Mouse (Mus musculus): ENCODE measurements around the gene Rpp14. TPM values are rescaled to one million over a fixed set of nuclear protein-coding genes. Genes with fewer than 3 reads are reported as not detected.

Rpp14 gene
- polyA plus RNA-seq, 1 experiment, result 13.3 TPM

- TF ChIP-seq CTCF (IDR thresholded peaks at IDR 0.05; ENCODE audit: low read depth, low read length) (no peak), POLR2A (IDR thresholded peaks at IDR 0.05; ENCODE audit: borderline replicate concordance, low read depth, low read length) (no peak)
- H3K4me3 ChIP-seq (ENCODE audit: insufficient read depth, low read length), result no peak overlapping the region
- H3K27ac ChIP-seq (ENCODE audit: insufficient read depth, low read depth, low read length), result no peak overlapping the region
- H3K4me1 ChIP-seq (ENCODE audit: control insufficient read depth, insufficient read depth, low read length), result peaks cover 11% of the 10 kb centered on the region
These were observed 44.1 kb downstream of the Rpp14 start for GRCm38 (mm10) chr14:8124046-8124881.

DNA sequence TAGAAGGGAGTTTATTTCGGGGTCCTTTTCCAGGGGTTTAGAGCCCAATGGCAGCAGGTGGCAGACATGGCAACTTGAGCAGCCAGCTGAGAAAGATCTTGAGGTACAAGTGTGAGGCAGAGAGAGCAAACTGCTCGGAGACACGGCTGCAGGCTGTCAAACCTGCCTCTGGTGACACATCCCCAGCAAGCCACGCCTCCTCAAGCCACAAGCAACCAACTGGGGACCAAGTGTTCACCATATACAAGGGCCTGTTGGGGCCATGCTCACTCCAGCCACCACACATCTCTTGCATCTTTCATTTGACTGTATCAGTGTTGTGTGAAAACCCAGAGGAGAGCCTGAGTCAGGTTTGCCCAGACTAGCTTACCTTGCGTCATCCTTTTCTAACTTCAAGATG is 47.8 kb downstream of the Rpp14 start:
- Histone ChIP-seq H3K4me3 (ENCODE audit: insufficient read depth, low read length) (no peak overlapping the region), H3K27ac (ENCODE audit: insufficient read depth, low read depth, low read length) (no peak overlapping the region), H3K4me1 (ENCODE audit: control insufficient read depth, insufficient read depth, low read length) (peaks cover 23% of the 10 kb centered on the region)
- no peak for TF ChIP-seq POLR2A (IDR thresholded peaks at IDR 0.05; ENCODE audit: borderline replicate concordance, low read depth, low read length)
- no peak for TF ChIP-seq CTCF (IDR thresholded peaks at IDR 0.05; ENCODE audit: low read depth, low read length)

GRCm38 (mm10) chr14:8132789-8133188 is 52.6 kb downstream of the Rpp14 start:
- no peak for TF ChIP-seq CTCF (IDR thresholded peaks at IDR 0.05; ENCODE audit: low read depth, low read length)
- no peak for TF ChIP-seq POLR2A (IDR thresholded peaks at IDR 0.05; ENCODE audit: borderline replicate concordance, low read depth, low read length)
- H3K4me1 ChIP-seq (ENCODE audit: control insufficient read depth, insufficient read depth, low read length), result peaks cover 51% of the 10 kb centered on the region
- H3K4me3 ChIP-seq (ENCODE audit: insufficient read depth, low read length), result no peak overlapping the region
- peak overlapping the region; percentile 89 for H3K27ac ChIP-seq (ENCODE audit: insufficient read depth, low read depth, low read length)

DNA sequence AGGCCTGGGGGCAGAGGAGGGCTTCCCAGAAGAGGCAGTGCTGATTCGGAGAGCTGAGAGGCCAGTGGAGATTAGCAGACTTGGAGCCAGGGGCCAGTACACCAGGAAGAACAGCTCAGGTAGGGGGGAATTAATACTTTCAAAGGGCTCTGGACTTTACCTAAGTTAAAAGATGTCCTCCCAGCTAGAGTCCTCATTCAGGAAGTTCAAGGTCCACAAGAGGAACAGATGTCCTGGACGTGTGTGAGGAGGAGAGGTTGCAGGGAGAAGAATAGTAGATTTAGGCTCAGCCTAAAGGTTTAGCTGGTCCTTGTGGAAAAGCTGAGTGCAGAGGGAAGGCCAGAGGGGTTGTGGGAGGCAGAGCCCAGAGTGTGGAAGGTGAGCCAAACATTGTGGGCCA is 54.1 kb downstream of the Rpp14 start:
- Histone ChIP-seq H3K4me1 (ENCODE audit: control insufficient read depth, insufficient read depth, low read length) (peaks cover 42% of the 10 kb centered on the region), H3K4me3 (ENCODE audit: insufficient read depth, low read length) (no peak overlapping the region), H3K27ac (ENCODE audit: insufficient read depth, low read depth, low read length) (peak overlapping the region; percentile 81)
- TF ChIP-seq CTCF (IDR thresholded peaks at IDR 0.05; ENCODE audit: low read depth, low read length) (no peak), POLR2A (IDR thresholded peaks at IDR 0.05; ENCODE audit: borderline replicate concordance, low read depth, low read length) (no peak)

GRCm38 (mm10) chr14:8135130-8135529 is 55.0 kb downstream of the Rpp14 start:
- peaks cover 42% of the 10 kb centered on the region for H3K4me1 ChIP-seq (ENCODE audit: control insufficient read depth, insufficient read depth, low read length)
- peak overlapping the region; percentile 81 for H3K27ac ChIP-seq (ENCODE audit: insufficient read depth, low read depth, low read length)
- H3K4me3 ChIP-seq (ENCODE audit: insufficient read depth, low read length), result no peak overlapping the region
- TF ChIP-seq POLR2A (IDR thresholded peaks at IDR 0.05; ENCODE audit: borderline replicate concordance, low read depth, low read length) (no peak), CTCF (IDR thresholded peaks at IDR 0.05; ENCODE audit: low read depth, low read length) (no peak)

DNA sequence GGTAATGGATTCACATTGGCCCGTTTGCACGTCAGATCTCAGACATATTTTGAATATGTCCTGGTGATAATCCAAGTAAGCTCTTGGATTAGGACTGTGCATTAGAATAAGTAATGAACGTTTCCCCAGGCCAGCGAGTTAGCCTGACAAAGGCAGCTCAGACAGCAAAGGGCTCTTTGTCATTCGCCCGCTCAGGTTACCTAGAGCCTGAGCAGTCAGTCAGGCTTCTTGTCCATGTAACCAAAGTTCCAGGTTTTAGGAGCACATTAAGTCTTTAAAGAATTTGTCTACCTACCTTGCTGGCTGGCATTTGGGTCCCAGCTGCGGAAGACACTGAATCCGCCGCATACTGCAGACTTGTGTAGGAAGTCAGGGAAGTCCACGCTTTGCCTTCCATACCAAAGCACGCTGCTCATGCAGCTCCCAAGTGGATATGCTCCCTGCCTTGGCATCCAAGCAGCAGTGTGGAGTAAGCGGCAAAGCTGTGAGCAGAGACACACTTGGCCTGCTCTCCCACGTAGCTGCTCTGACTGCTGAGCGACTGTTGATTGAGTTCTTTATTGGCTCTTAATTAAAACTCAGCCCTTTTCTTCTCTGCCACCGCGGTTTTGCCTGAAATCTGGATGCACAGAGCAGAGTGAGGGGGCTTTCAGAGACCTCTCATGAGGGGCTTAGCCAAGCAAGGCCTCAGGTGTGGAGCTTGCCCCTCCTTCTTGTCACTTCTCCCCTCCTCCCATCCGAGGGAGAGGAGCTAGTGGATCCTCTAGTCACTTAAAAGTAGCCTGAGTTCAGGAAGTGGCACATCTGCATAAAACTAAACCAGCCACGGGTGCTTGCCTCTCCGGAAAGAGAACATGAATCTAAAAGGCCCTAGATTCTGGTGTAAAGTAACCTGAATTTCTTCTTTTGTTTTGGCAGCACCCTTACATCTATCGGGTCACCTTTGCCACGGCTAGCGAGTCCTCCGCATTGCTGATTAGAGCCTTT is 59.9 kb downstream of the Rpp14 start:
- H3K4me1 ChIP-seq (ENCODE audit: control insufficient read depth, insufficient read depth, low read length), result peaks cover 10% of the 10 kb centered on the region
- no peak for TF ChIP-seq POLR2A (IDR thresholded peaks at IDR 0.05; ENCODE audit: borderline replicate concordance, low read depth, low read length)
- no peak overlapping the region for H3K4me3 ChIP-seq (ENCODE audit: insufficient read depth, low read length)
- no peak overlapping the region for H3K27ac ChIP-seq (ENCODE audit: insufficient read depth, low read depth, low read length)

- no peak for TF ChIP-seq POLR2A (IDR thresholded peaks at IDR 0.05; ENCODE audit: borderline replicate concordance, low read depth, low read length)
- H3K4me1 ChIP-seq (ENCODE audit: control insufficient read depth, insufficient read depth, low read length), result peaks cover 2% of the 10 kb centered on the region
- no peak overlapping the region for H3K4me3 ChIP-seq (ENCODE audit: insufficient read depth, low read length)
- no peak overlapping the region for H3K27ac ChIP-seq (ENCODE audit: insufficient read depth, low read depth, low read length)
These were observed 61.0 kb downstream of the Rpp14 start for GRCm38 (mm10) chr14:8141131-8141530.

Other genes with a start within 250 kb of the Rpp14 start
- gene Gm45521, start 123.1 kb upstream of the Rpp14 start, polyA plus RNA-seq (2012; ENCODE audit: insufficient read depth, insufficient read length, missing spikeins), result not detected in 2 replicates
- 0.17 TPM in 1 of 2 replicates, not detected in the other for gene Dnase1l3, start 85.8 kb upstream of the Rpp14 start, polyA plus RNA-seq (2012; ENCODE audit: insufficient read depth, insufficient read length, missing spikeins)
- 0.54 TPM in 1 of 2 replicates, not detected in the other for gene Abhd6, start 77.5 kb upstream of the Rpp14 start, polyA plus RNA-seq (2012; ENCODE audit: insufficient read depth, insufficient read length, missing spikeins)
- 41.8 and 45.3 TPM in 2 replicates for gene Pxk, start 17.8 kb downstream of the Rpp14 start, polyA plus RNA-seq (2012; ENCODE audit: insufficient read depth, insufficient read length, missing spikeins)
- 58.0 and 67.2 TPM in 2 replicates for gene Pdhb, start 92.7 kb downstream of the Rpp14 start, polyA plus RNA-seq (2012; ENCODE audit: insufficient read depth, insufficient read length, missing spikeins)
- gene Kctd6, start 133.8 kb downstream of the Rpp14 start, polyA plus RNA-seq (2012; ENCODE audit: insufficient read depth, insufficient read length, missing spikeins), result 13.3 and 15.3 TPM in 2 replicates
- gene Acox2, start 179.0 kb downstream of the Rpp14 start, polyA plus RNA-seq (2012; ENCODE audit: insufficient read depth, insufficient read length, missing spikeins), result not detected in 2 replicates
- gene Fam107a, start 237.7 kb downstream of the Rpp14 start, polyA plus RNA-seq (2012; ENCODE audit: insufficient read depth, insufficient read length, missing spikeins), result not detected in 2 replicates

Measured in bone marrow macrophage, adult 2 months (primary cell).